Mouse (Mus musculus) liver, embryonic 14.5 days (tissue): ENCODE measurements around the gene Paqr4. TPM values are rescaled to one million over a fixed set of nuclear protein-coding genes. Genes with fewer than 3 reads are reported as not detected.

Experiments used
- ATAC-seq: fragments of 200-750 bp; cut with Nextera tagmentation; 2 replicates; pipeline ENCODE4 v1.8.0; 2017; ENCODE audit warnings: moderate number of reproducible peaks, mild to moderate bottlenecking, moderate library complexity; ENCODE audit not compliant: insufficient read depth
- DNase-seq, 3 experiments: peaks; one replicate each; pipeline ENCODE4 v3.0.0-alpha.2; 2012 to 2013; ENCODE audit warnings: low read depth in 3 of 3, low spot score in 3 of 3
- H3K27ac ChIP-seq: fragments of 300-500 bp; sonication (generic); 2 replicates; pipeline ENCODE4 v1.5.1; 2014; ENCODE audit warnings: moderate library complexity, mild to moderate bottlenecking, control low read depth, inconsistent platforms
- H3K27me3 ChIP-seq: fragments of 300-500 bp; sonication (generic); 2 replicates; pipeline ENCODE4 v1.6.1; 2014; ENCODE audit warnings: mild to moderate bottlenecking, low read length, moderate library complexity; ENCODE audit not compliant: control insufficient read depth, insufficient read depth
- H3K36me3 ChIP-seq: fragments of 300-500 bp; sonication (generic); replicated peaks from 2 replicates; pipeline ENCODE4 v1.6.1; 2014; ENCODE audit warnings: low read depth; ENCODE audit not compliant: control insufficient read depth, insufficient read depth
- H3K4me1 ChIP-seq, 2 experiments: fragments of 200-500 bp in 1 of 2; fragments of 300-500 bp in 1 of 2; sonication (generic) in 1 of 2; replicated peaks; 2 replicates each; pipeline ENCODE4 v1.6.1; 2012 to 2014; ENCODE audit warnings: antibody characterized with exemption in 1 of 2, inconsistent platforms in 1 of 2, low read length in 1 of 2; ENCODE audit not compliant: control insufficient read depth in 2 of 2, insufficient read depth in 2 of 2
- H3K4me2 ChIP-seq: fragments of 300-500 bp; sonication (generic); 2 replicates; pipeline ENCODE4 v1.6.1; 2014; ENCODE audit warnings: low read depth, mild to moderate bottlenecking, control low read depth, moderate library complexity
- H3K4me3 ChIP-seq, 2 experiments: fragments of 200-500 bp in 1 of 2; fragments of 300-500 bp in 1 of 2; sonication (generic) in 1 of 2; 2 replicates each; pipeline ENCODE4 v1.5.1; 2012 to 2014; ENCODE audit warnings: low read depth in 2 of 2, low read length in 2 of 2, mild to moderate bottlenecking in 2 of 2, control low read depth in 1 of 2, inconsistent platforms in 1 of 2, moderate library complexity in 1 of 2; ENCODE audit not compliant: insufficient read depth in 1 of 2
- H3K9ac ChIP-seq: fragments of 300-500 bp; sonication (generic); replicated peaks from 2 replicates; pipeline ENCODE4 v1.6.1; 2014; ENCODE audit warnings: mild to moderate bottlenecking, control low read depth, moderate library complexity
- H3K9me3 ChIP-seq: fragments of 300-500 bp; sonication (generic); 2 replicates; pipeline ENCODE4 v1.6.1; 2016; ENCODE audit warnings: low read length, mixed read lengths; ENCODE audit not compliant: control insufficient read depth
- CTCF ChIP-seq: IDR thresholded peaks from 2 replicates; pipeline ENCODE4 v1.5.1; 2016; ENCODE audit warnings: antibody characterized with exemption, low read depth, control low read depth
- EP300 ChIP-seq: IDR thresholded peaks from 2 replicates; pipeline ENCODE4 v1.6.1; 2016; ENCODE audit warnings: antibody characterized with exemption, low read depth
- WGBS: fragments of 180-500 bp; shearing (Covaris S2); extraction: QIAGEN DNeasy Blood & Tissue Kit; methylation state at CpG from one replicate; pipeline ENCODE4 v1.1.7; 2014; ENCODE audit not compliant: insufficient replicate concordance; 5-methylcytosine and 5-hydroxymethylcytosine counted together
- polyA plus RNA-seq, 2 experiments: library from polyadenylated mRNA; depleted of rRNA in 1 of 2; stranded (reverse) in 1 of 2; unstranded in 1 of 2; fragments of >200 nt; fragmentation: Nextera tagmentation in 1 of 2; extraction: Ambion mirVana in 1 of 2; gene quantifications; 2 replicates each; pipeline versions ENCODE4 v1.2.1 to v1.2.3; 2012 to 2014

Paqr4 gene
- polyA plus RNA-seq, 2 experiments: 3.6 to 6.4 TPM

DNA sequence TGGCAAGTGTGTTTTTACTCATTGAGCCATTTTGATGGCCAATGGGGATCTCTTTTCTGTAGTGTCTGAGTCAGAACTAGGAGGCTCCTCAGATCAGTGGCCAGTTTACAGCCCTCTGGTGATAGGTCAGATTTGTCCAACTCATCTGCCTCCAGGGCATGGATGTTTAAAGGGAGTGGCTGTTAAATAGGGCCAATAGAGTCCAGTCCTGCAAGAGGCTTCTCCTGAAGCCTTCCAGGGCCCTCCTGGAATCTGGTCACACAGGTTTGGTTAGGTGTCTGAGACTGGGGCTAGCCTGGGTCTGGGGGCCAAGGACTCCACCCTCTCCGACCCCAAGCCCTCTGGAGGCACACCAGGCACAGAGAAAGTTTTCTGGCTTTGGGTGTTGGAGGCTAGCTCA is 46.2 kb downstream of the Paqr4 start:
- H3K36me3 ChIP-seq: no peaks in the 10 kb centered on the region
- no peak overlapping the region for H3K9ac ChIP-seq
- H3K27ac ChIP-seq: no peak overlapping the region
- ATAC-seq (no peak), DNase-seq (no peak)
- no peak overlapping the region for H3K4me3 ChIP-seq
- no peaks in the 10 kb centered on the region for H3K4me1 ChIP-seq
- TF ChIP-seq EP300: no peak
- no peak for TF ChIP-seq CTCF
- H3K27me3 ChIP-seq: peaks cover 22% of the 10 kb centered on the region
- WGBS: 25% methylated on average over 1 of the region's 1 CpGs
- no peak overlapping the region for H3K4me2 ChIP-seq
- H3K9me3 ChIP-seq: no peaks in the 10 kb centered on the region

Other genes with a start within 250 kb of the Paqr4 start
- gene Zfp213, start 176.6 kb downstream of the Paqr4 start, polyA plus RNA-seq (2012; rRNA removed): 3.7 and 4.1 TPM in 2 replicates
- gene Zfp213, start 176.6 kb downstream of the Paqr4 start, polyA plus RNA-seq (2014; fragmentation: Nextera tagmentation; extraction: Ambion mirVana): 4.1 and 4.8 TPM in 2 replicates
- 1.9 and 2.0 TPM in 2 replicates for gene Zfp13, start 141.4 kb downstream of the Paqr4 start, polyA plus RNA-seq (2012; rRNA removed)
- 1.3 TPM in 2 replicates for gene Zfp13, start 141.4 kb downstream of the Paqr4 start, polyA plus RNA-seq (2014; fragmentation: Nextera tagmentation; extraction: Ambion mirVana)
- not detected in 2 replicates for gene Zscan10, start 140.0 kb downstream of the Paqr4 start, polyA plus RNA-seq (2012; rRNA removed)
- gene Zscan10, start 140.0 kb downstream of the Paqr4 start, polyA plus RNA-seq (2014; fragmentation: Nextera tagmentation; extraction: Ambion mirVana): not detected in 2 replicates
- 0.11 and 0.12 TPM in 2 replicates for gene Mmp25, start 95.6 kb downstream of the Paqr4 start, polyA plus RNA-seq (2012; rRNA removed)
- gene Mmp25, start 95.6 kb downstream of the Paqr4 start, polyA plus RNA-seq (2014; fragmentation: Nextera tagmentation; extraction: Ambion mirVana): 0.11 TPM in 1 of 2 replicates, not detected in the other
- gene Bicdl2, start 80.4 kb downstream of the Paqr4 start, polyA plus RNA-seq (2012; rRNA removed): 0.02 TPM in 2 replicates
- not detected in 2 replicates for gene Bicdl2, start 80.4 kb downstream of the Paqr4 start, polyA plus RNA-seq (2014; fragmentation: Nextera tagmentation; extraction: Ambion mirVana)
- 11.3 and 15.3 TPM in 2 replicates for gene Hcfc1r1, start 67.3 kb downstream of the Paqr4 start, polyA plus RNA-seq (2012; rRNA removed)
- 21.0 and 24.5 TPM in 2 replicates for gene Hcfc1r1, start 67.3 kb downstream of the Paqr4 start, polyA plus RNA-seq (2014; fragmentation: Nextera tagmentation; extraction: Ambion mirVana)
- gene Thoc6, start 67.0 kb downstream of the Paqr4 start, polyA plus RNA-seq (2012; rRNA removed): 14.8 and 17.2 TPM in 2 replicates
- gene Thoc6, start 67.0 kb downstream of the Paqr4 start, polyA plus RNA-seq (2014; fragmentation: Nextera tagmentation; extraction: Ambion mirVana): 21.4 and 21.5 TPM in 2 replicates
- 1.4 and 1.7 TPM in 2 replicates for gene Tnfrsf12a, start 63.4 kb downstream of the Paqr4 start, polyA plus RNA-seq (2012; rRNA removed)
- 3.0 and 3.9 TPM in 2 replicates for gene Tnfrsf12a, start 63.4 kb downstream of the Paqr4 start, polyA plus RNA-seq (2014; fragmentation: Nextera tagmentation; extraction: Ambion mirVana)
- gene Cldn6, start 61.6 kb downstream of the Paqr4 start, polyA plus RNA-seq (2012; rRNA removed): 0.64 and 0.68 TPM in 2 replicates
- 0.15 and 0.50 TPM in 2 replicates for gene Cldn6, start 61.6 kb downstream of the Paqr4 start, polyA plus RNA-seq (2014; fragmentation: Nextera tagmentation; extraction: Ambion mirVana)
- 0.04 TPM in 2 replicates for gene Cldn9, start 56.8 kb downstream of the Paqr4 start, polyA plus RNA-seq (2012; rRNA removed)
- 0.21 TPM in 1 of 2 replicates, not detected in the other for gene Cldn9, start 56.8 kb downstream of the Paqr4 start, polyA plus RNA-seq (2014; fragmentation: Nextera tagmentation; extraction: Ambion mirVana)
- gene 1520401A03Rik, start 18.1 kb downstream of the Paqr4 start, polyA plus RNA-seq (2012; rRNA removed): 0.04 and 0.09 TPM in 2 replicates
- not detected in 2 replicates for gene 1520401A03Rik, start 18.1 kb downstream of the Paqr4 start, polyA plus RNA-seq (2014; fragmentation: Nextera tagmentation; extraction: Ambion mirVana)
- 29.6 and 35.0 TPM in 2 replicates for gene Pkmyt1, start 14.5 kb downstream of the Paqr4 start, polyA plus RNA-seq (2012; rRNA removed)
- gene Pkmyt1, start 14.5 kb downstream of the Paqr4 start, polyA plus RNA-seq (2014; fragmentation: Nextera tagmentation; extraction: Ambion mirVana): 21.2 and 24.5 TPM in 2 replicates
- 0.02 and 0.03 TPM in 2 replicates for gene Kremen2, start 5.0 kb upstream of the Paqr4 start, polyA plus RNA-seq (2012; rRNA removed)
- not detected in 2 replicates for gene Kremen2, start 5.0 kb upstream of the Paqr4 start, polyA plus RNA-seq (2014; fragmentation: Nextera tagmentation; extraction: Ambion mirVana)
- gene Flywch1, start 30.7 kb upstream of the Paqr4 start, polyA plus RNA-seq (2012; rRNA removed): 4.0 and 4.3 TPM in 2 replicates
- 6.6 and 7.4 TPM in 2 replicates for gene Flywch1, start 30.7 kb upstream of the Paqr4 start, polyA plus RNA-seq (2014; fragmentation: Nextera tagmentation; extraction: Ambion mirVana)
- gene Flywch2, start 45.2 kb upstream of the Paqr4 start, polyA plus RNA-seq (2012; rRNA removed): 0.57 and 0.79 TPM in 2 replicates
- gene Flywch2, start 45.2 kb upstream of the Paqr4 start, polyA plus RNA-seq (2014; fragmentation: Nextera tagmentation; extraction: Ambion mirVana): 0.85 and 1.0 TPM in 2 replicates
- 136 and 152 TPM in 2 replicates for gene Srrm2, start 49.7 kb upstream of the Paqr4 start, polyA plus RNA-seq (2012; rRNA removed)
- 107 and 120 TPM in 2 replicates for gene Srrm2, start 49.7 kb upstream of the Paqr4 start, polyA plus RNA-seq (2014; fragmentation: Nextera tagmentation; extraction: Ambion mirVana)
- 277 and 284 TPM in 2 replicates for gene Elob, start 88.3 kb upstream of the Paqr4 start, polyA plus RNA-seq (2012; rRNA removed)
- 519 and 544 TPM in 2 replicates for gene Elob, start 88.3 kb upstream of the Paqr4 start, polyA plus RNA-seq (2014; fragmentation: Nextera tagmentation; extraction: Ambion mirVana)
- gene Prss33, start 95.2 kb upstream of the Paqr4 start, polyA plus RNA-seq (2012; rRNA removed): 0.04 TPM in 1 of 2 replicates, not detected in the other
- not detected in 2 replicates for gene Prss33, start 95.2 kb upstream of the Paqr4 start, polyA plus RNA-seq (2014; fragmentation: Nextera tagmentation; extraction: Ambion mirVana)
- 0.06 TPM in 1 of 2 replicates, not detected in the other for gene Prss32, start 103.0 kb upstream of the Paqr4 start, polyA plus RNA-seq (2012; rRNA removed)
- not detected in 2 replicates for gene Prss32, start 103.0 kb upstream of the Paqr4 start, polyA plus RNA-seq (2014; fragmentation: Nextera tagmentation; extraction: Ambion mirVana)
- 0.09 and 0.18 TPM in 2 replicates for gene Prss41, start 103.3 kb upstream of the Paqr4 start, polyA plus RNA-seq (2012; rRNA removed)
- gene Prss41, start 103.3 kb upstream of the Paqr4 start, polyA plus RNA-seq (2014; fragmentation: Nextera tagmentation; extraction: Ambion mirVana): 0.06 TPM in 1 of 2 replicates, not detected in the other
- gene Prss21, start 127.2 kb upstream of the Paqr4 start, polyA plus RNA-seq (2012; rRNA removed): not detected in 2 replicates
- not detected in 2 replicates for gene Prss21, start 127.2 kb upstream of the Paqr4 start, polyA plus RNA-seq (2014; fragmentation: Nextera tagmentation; extraction: Ambion mirVana)
- gene Dcpp1, start 140.0 kb upstream of the Paqr4 start, polyA plus RNA-seq (2012; rRNA removed): not detected in 2 replicates
- gene Dcpp1, start 140.0 kb upstream of the Paqr4 start, polyA plus RNA-seq (2014; fragmentation: Nextera tagmentation; extraction: Ambion mirVana): not detected in 2 replicates
- not detected in 2 replicates for gene Dcpp2, start 140.0 kb upstream of the Paqr4 start, polyA plus RNA-seq (2012; rRNA removed)
- not detected in 2 replicates for gene Dcpp2, start 140.0 kb upstream of the Paqr4 start, polyA plus RNA-seq (2014; fragmentation: Nextera tagmentation; extraction: Ambion mirVana)
- gene Dcpp3, start 176.6 kb upstream of the Paqr4 start, polyA plus RNA-seq (2012; rRNA removed): not detected in 2 replicates
- gene Dcpp3, start 176.6 kb upstream of the Paqr4 start, polyA plus RNA-seq (2014; fragmentation: Nextera tagmentation; extraction: Ambion mirVana): not detected in 2 replicates
- gene Sbp, start 200.8 kb upstream of the Paqr4 start, polyA plus RNA-seq (2012; rRNA removed): not detected in 2 replicates
- gene Sbp, start 200.8 kb upstream of the Paqr4 start, polyA plus RNA-seq (2014; fragmentation: Nextera tagmentation; extraction: Ambion mirVana): not detected in 2 replicates
- not detected in 2 replicates for gene Sbpl, start 214.4 kb upstream of the Paqr4 start, polyA plus RNA-seq (2012; rRNA removed)
- gene Sbpl, start 214.4 kb upstream of the Paqr4 start, polyA plus RNA-seq (2014; fragmentation: Nextera tagmentation; extraction: Ambion mirVana): not detected in 2 replicates
- 0.07 and 0.13 TPM in 2 replicates for gene Prss30, start 239.7 kb upstream of the Paqr4 start, polyA plus RNA-seq (2012; rRNA removed)
- gene Prss30, start 239.7 kb upstream of the Paqr4 start, polyA plus RNA-seq (2014; fragmentation: Nextera tagmentation; extraction: Ambion mirVana): 0.06 TPM in 1 of 2 replicates, not detected in the other